Comparison of ENCODE assay signal across 15 mouse cellular contexts in genomic region chr9:48339563-48339962, GRCm38 (mm10). TPM values are rescaled to one million over a fixed set of nuclear protein-coding genes. Genes with fewer than 3 reads are reported as not detected.
DNase-seq lines count a peak whose midpoint lies in the region; ATAC-seq and TF ChIP-seq lines count a peak whose summit lies in the region.
"Had no signal": no experiment of that assay in that cellular context is flagged by ENCODE, and none has a peak within 500 bp of the region (broad histone marks: within the 10 kb centered on the region; RNA-seq: fewer than 3 reads in every experiment).

No protein-coding gene starts in this region.

- no peak for TF ChIP-seq EP300 in heart, adult 2 months (IDR thresholded peaks at IDR 0.05; ENCODE audit: insufficient read depth, low read depth, low read length)
- no peak for TF ChIP-seq EP300 in liver, embryonic 14.5 days (IDR thresholded peaks at IDR 0.05; ENCODE audit: low read depth)

- H3K4me2 ChIP-seq in lung, embryonic 14.5 days, result no peak overlapping the region
- H3K4me2 ChIP-seq in liver, embryonic 14.5 days (ENCODE audit: low read depth), result peak overlapping the region; percentile 94
- H3K4me2 ChIP-seq: hindbrain, embryonic 13.5 days had no signal

- peaks cover 12% of the 10 kb centered on the region for H3K36me3 ChIP-seq in heart, adult 2 months (ENCODE audit: control insufficient read depth, insufficient read depth, low read length)
- H3K36me3 ChIP-seq in lung, embryonic 14.5 days (ENCODE audit: insufficient read depth), result no peaks in the 10 kb centered on the region
- H3K36me3 ChIP-seq in liver, embryonic 14.5 days (replicated peaks; ENCODE audit: control insufficient read depth, insufficient read depth, low read depth), result peaks cover 45% of the 10 kb centered on the region
- H3K36me3 ChIP-seq in forebrain, embryonic 10.5 days (replicated peaks), result no peaks in the 10 kb centered on the region
- H3K36me3 ChIP-seq: hindbrain, embryonic 13.5 days had no signal

- WGBS in heart, adult 2 months, result 35% methylated on average over 5 of the region's 5 CpGs
- WGBS in lung, embryonic 14.5 days, result 56% methylated on average over 5 of the region's 5 CpGs
- WGBS in liver, embryonic 14.5 days (ENCODE audit: insufficient replicate concordance), result 21% methylated on average over 5 of the region's 5 CpGs
- 68% methylated on average over 5 of the region's 5 CpGs for WGBS in forebrain, embryonic 10.5 days

- intact Hi-C loops in heart, adult 2 months (cut with DNase I), result loop anchor here (2.0 kb wide), 1 partner anchor 13 kb away; the partner anchor contains the start of gene Nxpe2
- intact Hi-C loops in heart, postnatal 25 days (cut with DNase I), result no loop called here

- peak overlapping the region; percentile 68 for H3K27ac ChIP-seq in heart, adult 2 months
- H3K27ac ChIP-seq in lung, embryonic 14.5 days (ENCODE audit: low read depth), result no peak overlapping the region; the same call in 1 of the 2 replicates
- 0 out of 2 replicates have a peak overlapping the region, but pooled peaks have one; percentile 47 for H3K27ac ChIP-seq in brown adipose tissue, adult 24 weeks (replicated peaks; ENCODE audit: low read depth, low read length)
- peak overlapping the region; percentile 98 for H3K27ac ChIP-seq in liver, embryonic 14.5 days
- H3K27ac ChIP-seq in forebrain, embryonic 10.5 days, result no peak overlapping the region
- H3K27ac ChIP-seq: hindbrain, embryonic 13.5 days had no signal

- no peak for DNase-seq in heart, adult 2 months
- DNase-seq in heart, postnatal 25 days (ENCODE audit: low spot score), result no peak
- peak; percentile 41 for DNase-seq in lung, embryonic 14.5 days
- DNase-seq in lung, postnatal 36 days, result no peak
- DNase-seq in liver, embryonic 14.5 days (ENCODE audit: low read depth in 3 of 3, low spot score in 3 of 3), result peak in 1 of 3 experiments; percentile 55
- DNase-seq in forebrain, embryonic 10.5 days (ENCODE audit: extremely low spot score, low spot score), result no peak
- DNase-seq in cerebellum, postnatal 14 days, result no peak
- DNase-seq: adrenal gland, adult 2 months; layer of hippocampus, postnatal 36 days; retina, postnatal 1 day had no signal

- no peak overlapping the region for H3K9ac ChIP-seq in heart, adult 2 months (ENCODE audit: low read depth, low read length)
- peak overlapping the region; percentile 5; the same call in 1 of the 2 replicates for H3K9ac ChIP-seq in lung, embryonic 14.5 days
- H3K9ac ChIP-seq in liver, embryonic 14.5 days (replicated peaks), result peak overlapping the region; percentile 99
- H3K9ac ChIP-seq: hindbrain, embryonic 13.5 days had no signal

- 0 out of 2 replicates have a peak overlapping the region, but pooled peaks have one; percentile 15 for H3K4me3 ChIP-seq in heart, adult 2 months
- peak overlapping the region; percentile 15; the same call in 1 of the 2 replicates for H3K4me3 ChIP-seq in lung, embryonic 14.5 days (ENCODE audit: low read depth, low read length)
- H3K4me3 ChIP-seq in brown adipose tissue, adult 24 weeks (ENCODE audit: insufficient read depth, low read depth, low read length), result no peak overlapping the region
- peak overlapping the region; percentile 94 to 100 for H3K4me3 ChIP-seq in liver, embryonic 14.5 days (ENCODE audit: insufficient read depth in 1 of 2, low read depth in 2 of 2, low read length in 2 of 2)
- no peak overlapping the region for H3K4me3 ChIP-seq in forebrain, embryonic 10.5 days
- H3K4me3 ChIP-seq: hindbrain, embryonic 13.5 days; myocyte had no signal

- ATAC-seq in lung, embryonic 14.5 days (ENCODE audit: insufficient read depth), result no peak
- no peak for ATAC-seq in liver, embryonic 14.5 days (ENCODE audit: insufficient read depth)
- ATAC-seq: intestine, postnatal 0 days had no signal

- TF ChIP-seq POLR2A in heart, adult 2 months (IDR thresholded peaks at IDR 0.05; ENCODE audit: insufficient read depth, low read depth, low read length), result no peak

- peaks cover 8% of the 10 kb centered on the region for H3K4me1 ChIP-seq in heart, adult 2 months (ENCODE audit: control insufficient read depth, insufficient read depth, low read length)
- no peaks in the 10 kb centered on the region for H3K4me1 ChIP-seq in lung, embryonic 14.5 days (ENCODE audit: insufficient read depth)
- H3K4me1 ChIP-seq in brown adipose tissue, adult 24 weeks (ENCODE audit: control insufficient read depth, insufficient read depth, insufficient read length, low read length), result peaks cover 15% of the 10 kb centered on the region
- peaks cover 25 to 35% of the 10 kb centered on the region in 2 experiments for H3K4me1 ChIP-seq in liver, embryonic 14.5 days (replicated peaks; ENCODE audit: control insufficient read depth in 2 of 2, insufficient read depth in 2 of 2, low read length in 1 of 2)
- no peaks in the 10 kb centered on the region; the same call in 1 of the 2 replicates for H3K4me1 ChIP-seq in forebrain, embryonic 10.5 days
- H3K4me1 ChIP-seq: hindbrain, embryonic 13.5 days had no signal

- H3K9me3 ChIP-seq in lung, embryonic 14.5 days (ENCODE audit: low read depth, low read length), result no peaks in the 10 kb centered on the region
- no peaks in the 10 kb centered on the region for H3K9me3 ChIP-seq in liver, embryonic 14.5 days (ENCODE audit: control insufficient read depth, low read length)
- no peaks in the 10 kb centered on the region for H3K9me3 ChIP-seq in forebrain, embryonic 10.5 days
- H3K9me3 ChIP-seq: hindbrain, embryonic 13.5 days had no signal

- H3K27me3 ChIP-seq in heart, adult 2 months (ENCODE audit: control insufficient read depth, insufficient read depth, low read length), result no peaks in the 10 kb centered on the region
- no peaks in the 10 kb centered on the region for H3K27me3 ChIP-seq in lung, embryonic 14.5 days (ENCODE audit: insufficient read depth, low read length)
- no peaks in the 10 kb centered on the region for H3K27me3 ChIP-seq in liver, embryonic 14.5 days (ENCODE audit: control insufficient read depth, insufficient read depth, low read length)
- no peaks in the 10 kb centered on the region for H3K27me3 ChIP-seq in forebrain, embryonic 10.5 days (ENCODE audit: poor library complexity, severe bottlenecking)
- H3K27me3 ChIP-seq: hindbrain, embryonic 13.5 days had no signal

- no peak for TF ChIP-seq CTCF in heart, adult 2 months (IDR thresholded peaks at IDR 0.05)
- TF ChIP-seq CTCF in lung, embryonic 14.5 days (IDR thresholded peaks at IDR 0.05; ENCODE audit: low read depth), result no peak
- no peak for TF ChIP-seq CTCF in liver, embryonic 14.5 days (IDR thresholded peaks at IDR 0.05; ENCODE audit: low read depth)

- H3K79me2 ChIP-seq in heart, adult 2 months (replicated peaks; ENCODE audit: control insufficient read depth, insufficient read depth, low read length), result no peaks in the 10 kb centered on the region; the same call in 1 of the 2 replicates

RNA-seq across cellular contexts. Expression of gene Nxpe2, which starts 13.7 kb away (rescaled TPM):
- total RNA-seq in heart, adult 2 months (2021), result 1 to 10 TPM; 1.8 to 2.1 TPM
- polyA plus RNA-seq in heart, adult 2 months (2012; rRNA removed), result 1.9 and 3.5 TPM in 2 replicates
- total RNA-seq in heart, postnatal 25 days (2021), result 1 to 10 TPM; 1.2 to 2.0 TPM
- 0.99 and 1.1 TPM in 2 replicates for polyA plus RNA-seq in lung, embryonic 14.5 days (2014; fragmentation: Nextera tagmentation; extraction: Ambion mirVana)
- 0.54 and 2.2 TPM in 2 replicates for polyA plus RNA-seq in brown adipose tissue, adult 24 weeks (2012; ENCODE audit: insufficient read depth, insufficient read length, missing spikeins)
- 82.3 and 110 TPM in 2 replicates for polyA plus RNA-seq in liver, embryonic 14.5 days (2012; rRNA removed)
- polyA plus RNA-seq in liver, embryonic 14.5 days (2014; fragmentation: Nextera tagmentation; extraction: Ambion mirVana), result 192 and 209 TPM in 2 replicates
- polyA plus RNA-seq in forebrain, embryonic 10.5 days (2016; fragmentation: Nextera tagmentation; extraction: Ambion mirVana), result 1.2 and 1.3 TPM in 2 replicates
- polyA plus RNA-seq: C2C12, myocyte had no signal

Comparison
In these comparisons a context has a peak if more than half of its experiments do, and no peak if none do; other contexts are left out.
1. H3K27ac ChIP-seq: peak in heart, adult 2 months (single experiment), brown adipose tissue, adult 24 weeks (single experiment) and liver, embryonic 14.5 days (single experiment); none in lung, embryonic 14.5 days (single experiment) and forebrain, embryonic 10.5 days (single experiment).
2. H3K4me3 ChIP-seq: peak in heart, adult 2 months (single experiment), lung, embryonic 14.5 days (single experiment) and liver, embryonic 14.5 days (2 of 2); none in brown adipose tissue, adult 24 weeks (single experiment) and forebrain, embryonic 10.5 days (single experiment).
3. RNA of gene Nxpe2, which starts 13.7 kb away (polyA plus RNA-seq): 82.3 to 209 TPM in liver, embryonic 14.5 days; 0.54 to 2.2 TPM in brown adipose tissue, adult 24 weeks, 1.9 to 3.5 TPM in heart, adult 2 months, 1.2 to 1.3 TPM in forebrain, embryonic 10.5 days and 0.99 to 1.1 TPM in lung, embryonic 14.5 days; every median in the first group is over 10 times any median in the second.